Mouse (Mus musculus) liver, adult 2 months (tissue): ENCODE measurements around the gene Pagr1a.
A peak's percentile ranks its signal among the peaks of the same experiment; 100 is the strongest.

Source experiments
- CTCF ChIP-seq: fragments of 200-500 bp; IDR thresholded peaks from 2 replicates; pipeline ENCODE4 v1.5.1; 2011; ENCODE audit warnings: low read depth, low read length, control low read depth
- POLR2A ChIP-seq: fragments of 200-500 bp; IDR thresholded peaks from 2 replicates; pipeline ENCODE4 v1.6.1; 2011; ENCODE audit warnings: low read length, control low read depth; ENCODE audit not compliant: insufficient read depth; ENCODE audit errors: extremely low read depth

DNA sequence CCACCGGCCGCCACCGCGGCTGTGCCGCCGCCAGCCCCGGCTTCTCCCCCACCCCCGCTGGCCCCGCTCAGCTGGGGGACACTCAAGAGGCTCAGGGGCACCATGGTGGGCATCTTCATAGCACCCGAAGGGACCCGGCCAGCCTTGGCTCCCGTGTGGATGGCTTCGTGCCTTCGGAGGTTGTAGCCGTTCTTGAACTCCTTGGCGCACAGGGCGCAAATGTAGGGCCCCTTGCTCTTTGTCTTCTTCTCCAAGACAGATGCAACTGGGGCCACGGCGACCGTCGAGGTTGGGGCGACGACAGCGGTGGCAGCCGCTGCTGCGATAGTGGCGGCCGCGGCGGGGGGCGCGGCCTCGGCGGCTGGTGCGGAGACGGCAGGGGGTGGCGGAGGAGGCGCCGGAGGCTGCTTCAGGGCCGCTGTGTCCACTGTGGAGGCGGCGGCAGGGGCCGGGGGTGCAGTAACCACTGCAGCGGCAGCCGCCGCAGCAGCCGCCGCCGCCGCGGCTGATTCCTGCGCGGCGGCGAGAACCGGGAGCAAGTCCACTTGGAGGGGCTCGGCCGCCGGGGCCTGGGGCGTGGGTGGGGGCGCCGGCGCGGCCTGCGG, 8.5 kb upstream of the Pagr1a start:
- TF ChIP-seq POLR2A (0 out of 2 replicates have a peak, but pooled peaks have one; percentile 1), CTCF (no peak)
